Mouse (Mus musculus): ENCODE measurements around the gene Cstf2.

- TF ChIP-seq POLR2A (IDR thresholded peaks at IDR 0.05; ENCODE audit: low read depth, low read length) (peak; percentile 27; the same call in 1 of the 2 replicates), CTCF (IDR thresholded peaks at IDR 0.05; ENCODE audit: extremely low read depth, insufficient read length, insufficient replicate concordance, low read depth, low read length) (no peak)
Measured at GRCm38 (mm10) chrX:134058987-134059712, at the start of gene Cstf2.

Measured in small intestine, adult 2 months (tissue).